Mouse (Mus musculus) lung, postnatal 36 days (tissue): ENCODE measurements around the gene Agrp.
A peak's percentile ranks its signal among the peaks of the same experiment; 100 is the strongest.

Experiments
- DNase-seq: peaks from one replicate; pipeline ENCODE4 v3.0.0; 2022; ENCODE audit warnings: mixed read lengths

Agrp gene

DNA sequence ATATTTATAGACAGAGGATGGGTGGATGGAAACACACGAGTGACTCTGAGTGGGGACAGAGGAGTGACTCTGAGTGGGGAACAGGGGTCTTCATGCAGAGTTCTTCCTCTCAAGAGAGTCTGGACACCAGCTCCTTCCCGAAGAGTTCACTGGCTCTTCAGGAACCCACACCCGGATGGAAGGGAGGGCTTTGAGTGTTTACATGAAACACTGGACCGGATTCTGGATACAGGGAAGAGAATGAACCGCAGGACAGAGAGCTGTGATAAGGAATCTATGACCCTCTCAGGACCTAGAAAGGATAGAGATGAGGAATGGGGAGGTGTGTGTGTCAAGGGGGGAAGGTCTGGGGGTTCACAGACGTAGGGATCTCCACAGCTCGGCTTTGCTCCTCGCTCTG is 119.8 kb downstream of the Agrp start:
- DNase-seq = peak; percentile 31
